Mouse (Mus musculus): ENCODE measurements around the gene Gsg1l.

Gene Gsg1l

GRCm38 (mm10) chr7:126031598-126032364 lies 50.4 kb downstream of the Gsg1l start:
- DNase-seq (ENCODE audit: low read depth, low spot score) = peak; percentile 45

- no peak for DNase-seq (ENCODE audit: low read depth, low spot score)
Observed at GRCm38 (mm10) chr7:126027410-126027809, 54.8 kb downstream of the Gsg1l start.

- DNase-seq (ENCODE audit: low read depth, low spot score) = no peak
Observed at GRCm38 (mm10) chr7:126026600-126026999, 55.6 kb downstream of the Gsg1l start.

- no peak for DNase-seq (ENCODE audit: low read depth, low spot score)
Observed at GRCm38 (mm10) chr7:126019966-126020365, 62.2 kb downstream of the Gsg1l start.

- DNase-seq (ENCODE audit: low read depth, low spot score) = no peak
Observed at GRCm38 (mm10) chr7:126019321-126019720, 62.9 kb downstream of the Gsg1l start.

GRCm38 (mm10) chr7:126017455-126017854 lies 64.8 kb downstream of the Gsg1l start:
- DNase-seq (ENCODE audit: low read depth, low spot score) = no peak

DNA sequence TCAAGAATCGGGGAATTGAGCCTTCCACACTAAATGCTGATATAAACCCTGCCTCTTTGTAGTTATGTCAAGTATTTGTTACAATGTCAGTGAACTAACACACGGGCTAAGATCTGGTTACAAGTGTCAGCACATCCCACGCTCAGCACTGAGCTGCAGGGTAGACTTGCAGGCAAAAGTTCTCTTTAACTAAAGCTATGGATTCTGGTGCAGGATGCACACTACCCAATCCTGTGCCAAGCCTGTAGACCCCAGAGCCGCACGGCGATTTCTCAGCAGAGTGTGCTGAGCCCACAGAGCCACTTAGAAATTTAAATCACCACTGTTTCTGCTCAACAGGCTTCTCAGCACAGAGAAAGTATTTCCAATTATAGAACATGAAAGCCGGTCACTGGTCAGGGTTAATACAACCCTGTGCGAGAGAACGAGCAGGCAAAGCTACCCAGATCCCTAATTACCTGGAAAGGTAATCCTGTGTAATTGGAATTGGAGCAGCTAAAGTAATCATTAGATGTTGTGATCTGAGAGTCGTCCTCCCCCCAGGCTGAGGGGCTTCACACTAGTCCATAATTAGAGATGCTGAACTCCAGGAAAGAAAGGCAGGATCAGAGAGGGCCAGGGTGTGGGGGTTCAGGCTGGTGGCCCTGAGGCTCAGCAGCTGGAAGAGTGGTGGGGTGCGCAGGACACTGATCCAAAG lies 69.7 kb downstream of the Gsg1l start:
- no peak for DNase-seq (ENCODE audit: low read depth, low spot score)

- no peak for DNase-seq (ENCODE audit: low read depth, low spot score)
Observed at GRCm38 (mm10) chr7:126008789-126009148, 73.4 kb downstream of the Gsg1l start.

- no peak for DNase-seq (ENCODE audit: low read depth, low spot score)
Observed at GRCm38 (mm10) chr7:126008139-126008788, 73.9 kb downstream of the Gsg1l start.

DNA sequence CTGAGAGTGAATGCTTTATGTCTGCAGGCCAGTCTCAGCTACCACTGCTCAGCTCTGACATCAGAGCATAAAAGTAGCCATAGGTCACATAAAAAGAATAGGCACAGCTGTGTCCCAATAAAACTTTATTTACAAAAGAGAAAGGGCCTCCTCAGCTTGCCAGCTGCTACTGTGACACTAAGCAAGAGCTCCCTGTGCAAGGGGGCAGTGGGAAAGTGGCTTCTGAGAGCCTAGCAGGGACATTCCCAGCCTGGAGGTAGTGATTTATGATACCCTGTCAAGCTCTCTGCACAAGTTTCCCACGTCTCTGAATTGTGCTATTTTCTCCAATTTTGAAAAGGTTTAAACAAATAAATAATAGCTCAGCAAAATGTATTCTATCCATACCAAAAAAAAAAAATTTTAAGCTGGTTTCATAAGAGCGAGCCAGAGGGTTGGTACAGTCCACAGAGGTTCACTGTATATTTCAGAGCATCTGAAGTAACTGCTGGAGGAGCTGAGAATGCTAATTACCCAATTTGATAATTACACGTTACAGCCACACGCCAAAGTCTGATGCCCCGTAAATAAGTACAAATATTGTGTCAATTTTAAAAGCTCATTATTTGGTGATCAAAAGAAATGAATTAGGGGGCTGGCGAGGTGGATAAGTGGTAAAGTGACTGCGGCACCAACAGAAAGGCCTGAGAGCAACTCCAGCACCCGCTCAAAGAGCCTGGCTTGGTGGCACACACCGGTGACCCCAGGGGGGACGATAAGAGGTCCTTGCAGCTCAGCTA lies 74.9 kb downstream of the Gsg1l start:
- DNase-seq (ENCODE audit: low read depth, low spot score) = no peak

GRCm38 (mm10) chr7:126005274-126005673 lies 76.9 kb downstream of the Gsg1l start:
- no peak for DNase-seq (ENCODE audit: low read depth, low spot score)

DNA sequence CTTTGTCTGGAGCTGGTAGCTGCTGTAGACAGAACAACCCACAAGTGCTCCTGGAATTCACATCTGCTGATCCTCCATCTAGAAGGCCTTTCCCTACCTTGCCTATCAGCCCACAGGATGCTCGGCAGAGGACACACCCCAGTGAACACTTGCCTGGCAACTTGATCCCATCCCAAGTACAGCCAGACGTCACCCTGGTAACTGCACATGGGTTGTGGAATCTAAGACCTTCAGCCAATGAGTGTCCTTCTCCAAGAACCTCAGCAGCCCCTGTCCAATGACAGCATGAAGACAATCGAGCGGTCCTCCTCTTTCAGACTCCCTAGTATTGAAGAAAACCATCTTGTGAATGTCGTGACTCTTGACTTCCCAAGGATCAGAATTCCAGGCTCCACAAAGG lies 80.5 kb downstream of the Gsg1l start:
- no peak for DNase-seq (ENCODE audit: low read depth, low spot score)

DNA sequence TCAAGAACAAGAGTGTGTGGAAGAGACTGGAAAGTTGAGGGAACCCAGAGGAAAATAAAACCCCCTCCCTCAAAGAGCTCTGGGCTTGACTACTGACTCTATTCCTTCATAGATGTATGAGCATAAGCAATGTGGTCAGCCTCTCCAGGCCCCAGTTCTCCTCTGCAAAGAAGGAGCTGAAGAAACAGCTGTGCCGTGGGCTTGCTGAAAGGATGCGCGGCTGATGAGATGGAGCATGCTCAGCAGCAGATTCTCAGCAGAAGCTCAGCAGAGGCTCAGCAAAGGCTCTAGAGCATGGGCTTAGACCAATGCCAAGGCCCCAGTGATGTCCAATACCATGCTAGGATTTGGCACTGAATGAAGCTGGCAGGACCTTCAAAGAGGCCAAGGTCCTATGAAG lies 82.3 kb downstream of the Gsg1l start:
- DNase-seq (ENCODE audit: low read depth, low spot score) = no peak

DNA sequence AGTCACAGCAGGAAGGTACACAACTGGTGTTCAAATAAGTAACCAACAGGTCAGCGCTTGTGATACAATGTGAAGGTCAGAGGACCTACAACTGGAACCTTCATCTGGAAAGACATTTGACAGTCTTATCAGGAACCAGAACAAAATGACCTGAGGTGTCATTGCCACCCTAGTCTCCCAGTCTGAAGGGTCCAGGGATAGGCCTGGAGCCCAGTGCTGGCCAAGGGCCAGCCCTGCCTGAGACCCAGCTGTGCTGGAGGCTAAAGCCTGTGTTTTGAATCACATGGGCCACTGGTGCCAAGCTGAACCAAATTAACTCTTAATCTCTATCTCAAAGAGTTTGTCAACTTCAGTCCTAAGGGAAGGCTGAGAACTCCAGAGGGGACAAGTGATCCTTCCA lies 86.1 kb downstream of the Gsg1l start:
- no peak for DNase-seq (ENCODE audit: low read depth, low spot score)

- DNase-seq (ENCODE audit: low read depth, low spot score) = no peak
Observed at GRCm38 (mm10) chr7:125992356-125992891, 89.8 kb downstream of the Gsg1l start.

- no peak for DNase-seq (ENCODE audit: low read depth, low spot score)
Observed at GRCm38 (mm10) chr7:125991846-125992245, 90.4 kb downstream of the Gsg1l start.

GRCm38 (mm10) chr7:125989969-125990368 lies 92.2 kb downstream of the Gsg1l start:
- no peak for DNase-seq (ENCODE audit: low read depth, low spot score)

GRCm38 (mm10) chr7:125989489-125989888 lies 92.7 kb downstream of the Gsg1l start:
- no peak for DNase-seq (ENCODE audit: low read depth, low spot score)

GRCm38 (mm10) chr7:125988326-125988725 lies 93.9 kb downstream of the Gsg1l start:
- no peak for DNase-seq (ENCODE audit: low read depth, low spot score)

DNA sequence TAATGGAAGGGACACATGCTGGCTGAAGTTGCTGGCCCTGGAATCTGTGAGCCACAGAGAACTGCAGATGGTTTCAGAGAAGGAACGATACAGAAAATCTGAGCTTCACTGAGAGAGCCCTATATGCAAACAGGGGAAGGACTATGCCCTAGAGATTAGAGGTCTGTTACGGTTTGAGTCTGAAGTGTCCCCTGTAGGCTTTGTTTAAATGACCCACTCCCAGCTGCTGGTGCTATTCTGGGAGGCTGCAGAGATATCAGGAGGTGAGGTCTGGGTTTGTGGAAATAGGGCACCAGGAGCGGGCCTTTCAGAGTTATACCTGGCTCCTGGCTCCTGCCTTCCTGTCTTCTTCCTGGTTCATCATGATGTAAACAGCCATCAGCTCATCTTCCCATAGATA lies 95.1 kb downstream of the Gsg1l start:
- no peak for DNase-seq (ENCODE audit: low read depth, low spot score)

- peak; percentile 43 for DNase-seq (ENCODE audit: low read depth, low spot score)
Observed at GRCm38 (mm10) chr7:125985565-125985964, 96.6 kb downstream of the Gsg1l start.
